Mouse (Mus musculus): ENCODE measurements around the gene Ankrd66. TPM values are rescaled to one million over a fixed set of nuclear protein-coding genes. Genes with fewer than 3 reads are reported as not detected.
"Not testable (repeated sequence)": the region's sequence is repeated elsewhere in the genome, so short reads cannot be mapped to it uniquely, and the experiment has no call there.

Ankrd66 gene
- polyA plus RNA-seq, 1 experiment from 2014 or later = not detected

GRCm38 (mm10) chr17:43500513-43500912, 42.9 kb downstream of the Ankrd66 start:
- H3K4me3 ChIP-seq (ENCODE audit: low read depth, low read length) = no peak overlapping the region
- H3K4me1 ChIP-seq (ENCODE audit: control insufficient read depth, insufficient read depth, low read length) = no peaks in the 10 kb centered on the region
- H3K4me2 ChIP-seq = no peak overlapping the region
- no peaks in the 10 kb centered on the region for H3K27me3 ChIP-seq (ENCODE audit: control insufficient read depth, insufficient read depth, low read length)
- no peak overlapping the region for H3K9ac ChIP-seq (ENCODE audit: low read depth, low read length)
- ATAC-seq (replicated peaks; ENCODE audit: insufficient number of reproducible peaks, low FRiP score, low TSS enrichment) = no peak
- H3K9me3 ChIP-seq (replicated peaks; ENCODE audit: control insufficient read depth, low read length) = no peaks in the 10 kb centered on the region
- no peak overlapping the region for H3K27ac ChIP-seq (ENCODE audit: low read depth, low read length)
- 71% methylated on average over 1 of the region's 1 CpGs for WGBS (ENCODE audit: insufficient replicate concordance)
- no peaks in the 10 kb centered on the region for H3K36me3 ChIP-seq (ENCODE audit: control insufficient read depth, insufficient read depth, low read length)

- Histone ChIP-seq H3K9ac (ENCODE audit: low read depth, low read length) (no peak overlapping the region), H3K4me1 (ENCODE audit: control insufficient read depth, insufficient read depth, low read length) (no peaks in the 10 kb centered on the region), H3K9me3 (replicated peaks; ENCODE audit: control insufficient read depth, low read length) (no peaks in the 10 kb centered on the region), H3K36me3 (ENCODE audit: control insufficient read depth, insufficient read depth, low read length) (no peaks in the 10 kb centered on the region), H3K4me2 (no peak overlapping the region), H3K27ac (ENCODE audit: low read depth, low read length) (no peak overlapping the region), H3K4me3 (ENCODE audit: low read depth, low read length) (no peak overlapping the region), H3K27me3 (ENCODE audit: control insufficient read depth, insufficient read depth, low read length) (no peaks in the 10 kb centered on the region)
- WGBS (ENCODE audit: insufficient replicate concordance) = 34% methylated on average over 4 of the region's 4 CpGs
- ATAC-seq (replicated peaks; ENCODE audit: insufficient number of reproducible peaks, low FRiP score, low TSS enrichment) = no peak
Observed at GRCm38 (mm10) chr17:43497521-43497920, 45.9 kb downstream of the Ankrd66 start.

- Histone ChIP-seq H3K27ac (ENCODE audit: low read depth, low read length) (no peak overlapping the region), H3K4me1 (ENCODE audit: control insufficient read depth, insufficient read depth, low read length) (no peaks in the 10 kb centered on the region), H3K9me3 (replicated peaks; ENCODE audit: control insufficient read depth, low read length) (no peaks in the 10 kb centered on the region), H3K4me2 (no peak overlapping the region), H3K9ac (ENCODE audit: low read depth, low read length) (no peak overlapping the region), H3K36me3 (ENCODE audit: control insufficient read depth, insufficient read depth, low read length) (no peaks in the 10 kb centered on the region), H3K27me3 (ENCODE audit: control insufficient read depth, insufficient read depth, low read length) (no peaks in the 10 kb centered on the region), H3K4me3 (ENCODE audit: low read depth, low read length) (no peak overlapping the region)
- ATAC-seq (replicated peaks; ENCODE audit: insufficient number of reproducible peaks, low FRiP score, low TSS enrichment) = no peak
- 84% methylated on average over 5 of the region's 5 CpGs for WGBS (ENCODE audit: insufficient replicate concordance)
Observed at GRCm38 (mm10) chr17:43495502-43495901, 47.9 kb downstream of the Ankrd66 start.

GRCm38 (mm10) chr17:43490371-43490770, 53.1 kb downstream of the Ankrd66 start:
- not testable (repeated sequence) for ATAC-seq (replicated peaks; ENCODE audit: insufficient number of reproducible peaks, low FRiP score, low TSS enrichment)

GRCm38 (mm10) chr17:43488439-43489151, 54.8 kb downstream of the Ankrd66 start:
- no peak overlapping the region for H3K4me3 ChIP-seq (ENCODE audit: low read depth, low read length)
- no peak overlapping the region for H3K9ac ChIP-seq (ENCODE audit: low read depth, low read length)
- no peak for ATAC-seq (replicated peaks; ENCODE audit: insufficient number of reproducible peaks, low FRiP score, low TSS enrichment)
- no peak overlapping the region for H3K4me2 ChIP-seq
- H3K4me1 ChIP-seq (ENCODE audit: control insufficient read depth, insufficient read depth, low read length) = no peaks in the 10 kb centered on the region
- no peaks in the 10 kb centered on the region for H3K9me3 ChIP-seq (replicated peaks; ENCODE audit: control insufficient read depth, low read length)
- no peak overlapping the region for H3K27ac ChIP-seq (ENCODE audit: low read depth, low read length)
- no peaks in the 10 kb centered on the region for H3K27me3 ChIP-seq (ENCODE audit: control insufficient read depth, insufficient read depth, low read length)
- 70% methylated on average over 2 of the region's 2 CpGs for WGBS (ENCODE audit: insufficient replicate concordance)
- H3K36me3 ChIP-seq (ENCODE audit: control insufficient read depth, insufficient read depth, low read length) = no peaks in the 10 kb centered on the region

More at GRCm38 (mm10) chr17:43490371-43490770, 53.1 kb downstream of the Ankrd66 start:
- H3K9me3 ChIP-seq (replicated peaks; ENCODE audit: control insufficient read depth, low read length); H3K4me2 ChIP-seq; H3K9ac ChIP-seq (ENCODE audit: low read depth, low read length); H3K27me3 ChIP-seq (ENCODE audit: control insufficient read depth, insufficient read depth, low read length); H3K36me3 ChIP-seq (ENCODE audit: control insufficient read depth, insufficient read depth, low read length); H3K4me3 ChIP-seq (ENCODE audit: low read depth, low read length); H3K27ac ChIP-seq (ENCODE audit: low read depth, low read length); H3K4me1 ChIP-seq (ENCODE audit: control insufficient read depth, insufficient read depth, low read length): not testable (repeated sequence)
- 98% methylated on average over 8 of the region's 10 CpGs for WGBS (ENCODE audit: insufficient replicate concordance)

- H3K9me3 ChIP-seq (replicated peaks; ENCODE audit: control insufficient read depth, low read length) = no peaks in the 10 kb centered on the region
- no peaks in the 10 kb centered on the region for H3K4me1 ChIP-seq (ENCODE audit: control insufficient read depth, insufficient read depth, low read length)
- H3K27me3 ChIP-seq (ENCODE audit: control insufficient read depth, insufficient read depth, low read length) = no peaks in the 10 kb centered on the region
- H3K4me2 ChIP-seq = no peak overlapping the region
- no peak overlapping the region for H3K27ac ChIP-seq (ENCODE audit: low read depth, low read length)
- H3K9ac ChIP-seq (ENCODE audit: low read depth, low read length) = no peak overlapping the region
- no peak overlapping the region for H3K4me3 ChIP-seq (ENCODE audit: low read depth, low read length)
- WGBS (ENCODE audit: insufficient replicate concordance) = 83% methylated on average over 3 of the region's 3 CpGs
- no peak for ATAC-seq (replicated peaks; ENCODE audit: insufficient number of reproducible peaks, low FRiP score, low TSS enrichment)
- H3K36me3 ChIP-seq (ENCODE audit: control insufficient read depth, insufficient read depth, low read length) = no peaks in the 10 kb centered on the region
Observed at GRCm38 (mm10) chr17:43485982-43486381, 57.5 kb downstream of the Ankrd66 start.

Other genes with a start within 250 kb of the Ankrd66 start
- gene Adgrf5, start 183.2 kb downstream of the Ankrd66 start, polyA plus RNA-seq (2014; fragmentation: Nextera tagmentation; extraction: Ambion mirVana) = 13.9 and 20.8 TPM in 2 replicates
- gene Mep1a, start 40.8 kb downstream of the Ankrd66 start, polyA plus RNA-seq (2014; fragmentation: Nextera tagmentation; extraction: Ambion mirVana) = not detected in 2 replicates
- 14.9 and 15.0 TPM in 2 replicates for gene Pla2g7, start 24.5 kb upstream of the Ankrd66 start, polyA plus RNA-seq (2014; fragmentation: Nextera tagmentation; extraction: Ambion mirVana)
- 0.03 TPM in 1 of 2 replicates, not detected in the other for gene Tdrd6, start 86.7 kb upstream of the Ankrd66 start, polyA plus RNA-seq (2014; fragmentation: Nextera tagmentation; extraction: Ambion mirVana)
- gene Slc25a27, start 123.6 kb upstream of the Ankrd66 start, polyA plus RNA-seq (2014; fragmentation: Nextera tagmentation; extraction: Ambion mirVana) = 10.2 and 10.8 TPM in 2 replicates
- gene Cyp39a1, start 123.8 kb upstream of the Ankrd66 start, polyA plus RNA-seq (2014; fragmentation: Nextera tagmentation; extraction: Ambion mirVana) = 18.6 and 22.5 TPM in 2 replicates

Measured in heart, embryonic 11.5 days (tissue).